Mouse (Mus musculus) CH12.LX (cell line): ENCODE measurements around the gene Gm38100.

Experiments
- CTCF ChIP-seq, 2 experiments: IDR thresholded peaks in 1 of 2; conservative IDR thresholded peaks in 1 of 2; 2 replicates each; pipeline ENCODE4 v1.5.1; 2011 to 2012; ENCODE audit warnings: low read depth in 2 of 2, low read length in 2 of 2, improper control_type of control experiment in 1 of 2, inconsistent platforms in 1 of 2, mild to moderate bottlenecking in 1 of 2, moderate library complexity in 1 of 2
- JUND ChIP-seq: conservative IDR thresholded peaks from 2 replicates; pipeline ENCODE4 v1.6.1; 2011; ENCODE audit warnings: low read depth, low read length, improper control_type of control experiment
- MAFK ChIP-seq: IDR thresholded peaks from 2 replicates; pipeline ENCODE4 v1.6.1; 2011; ENCODE audit warnings: low read length, improper control_type of control experiment; ENCODE audit not compliant: insufficient replicate concordance
- MXI1 ChIP-seq: IDR thresholded peaks from 2 replicates; pipeline ENCODE4 v1.6.1; 2011; ENCODE audit warnings: mild to moderate bottlenecking, low read depth, low read length, improper control_type of control experiment
- NRF1 ChIP-seq: IDR thresholded peaks from 2 replicates; pipeline ENCODE4 v1.6.1; 2014; ENCODE audit warnings: low read depth, mild to moderate bottlenecking, inconsistent platforms, low read length, improper control_type of control experiment, moderate library complexity
- POLR2A ChIP-seq: IDR thresholded peaks from 2 replicates; pipeline ENCODE4 v1.6.1; 2011; ENCODE audit warnings: low read depth, mild to moderate bottlenecking, improper control_type of control experiment, low read length
- USF1 ChIP-seq: IDR thresholded peaks from 2 replicates; pipeline ENCODE4 v1.6.1; 2014; ENCODE audit warnings: low read depth, mild to moderate bottlenecking, inconsistent platforms, low read length, improper control_type of control experiment

DNA sequence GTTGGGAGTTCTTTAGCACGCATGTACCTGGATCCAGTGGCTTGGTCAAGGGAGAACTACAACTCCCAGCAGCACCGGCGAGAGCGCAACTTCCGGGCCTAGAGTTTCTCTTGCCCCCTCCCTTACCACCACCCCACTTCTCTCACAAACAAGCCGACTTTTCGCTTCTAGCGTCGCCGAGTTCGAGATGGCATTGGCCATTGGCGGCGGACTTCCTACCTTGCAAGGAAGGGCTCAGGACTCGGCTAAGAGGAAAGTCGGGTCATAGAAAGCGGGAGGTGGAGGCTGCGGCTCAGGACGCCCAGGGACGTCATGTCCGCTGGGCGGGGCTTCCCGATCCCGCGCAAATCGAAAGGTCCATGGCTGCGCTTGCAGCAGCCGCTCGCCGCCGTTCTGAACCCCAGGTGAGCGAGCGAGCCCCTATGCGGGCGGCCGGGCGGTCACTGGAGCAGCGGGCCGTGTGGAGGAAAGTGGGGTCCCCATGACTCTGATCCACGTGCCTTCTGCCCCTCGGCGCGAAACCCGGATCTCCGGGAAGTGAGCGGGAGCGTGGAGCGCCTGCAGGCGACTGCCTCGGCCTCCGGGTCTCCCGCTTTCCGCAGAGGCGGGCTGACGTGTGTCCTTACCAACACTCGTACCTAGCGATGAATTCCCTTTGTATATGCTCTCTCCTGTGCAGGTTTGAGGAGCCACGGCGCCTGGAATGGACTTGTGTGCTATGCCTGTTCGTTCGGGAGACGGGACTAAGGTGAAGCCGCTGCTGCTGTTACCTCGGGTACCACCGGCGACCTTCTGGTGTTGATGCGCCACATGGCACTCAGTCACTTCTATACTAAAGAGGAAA lies 39.5 kb upstream of the Gm38100 start, which contains the start of gene Exo1:
- TF ChIP-seq JUND (no peak), POLR2A (peak; percentile 81), USF1 (no peak), MAFK (no peak), CTCF (conservative IDR thresholded peaks at IDR 0.05 in 1 of 2, IDR thresholded peaks at IDR 0.05 in 1 of 2; ENCODE audit: low read depth in 2 of 2, low read length in 2 of 2) (no peak), NRF1 (peak; percentile 58), MXI1 (peak; percentile 87; the same call in 1 of the 2 replicates)
